Mouse (Mus musculus) hindbrain, embryonic 15.5 days (tissue): ENCODE measurements at regions not wholly inside any gene's neighbourhood (a gene's known extent, or its start where the extent isn't known, plus 50 kb on each side); places are given as distances from the start of the nearest gene placed in this dataset.

Source experiments
- ATAC-seq: fragments of 200-750 bp; cut with Nextera tagmentation; 2 replicates; pipeline ENCODE4 v1.8.0; 2017; ENCODE audit warnings: low read depth, moderate number of reproducible peaks, moderate TSS enrichment; ENCODE audit not compliant: low FRiP score
- H3K27ac ChIP-seq: fragments of 300-500 bp; sonication (generic); replicated peaks from 2 replicates; pipeline ENCODE4 v1.5.1; 2015; ENCODE audit warnings: mild to moderate bottlenecking, inconsistent platforms
- H3K27me3 ChIP-seq: fragments of 300-500 bp; sonication (generic); 2 replicates; pipeline ENCODE4 v1.6.1; 2015; ENCODE audit warnings: control low read depth, inconsistent platforms
- H3K36me3 ChIP-seq: fragments of 300-500 bp; sonication (generic); 2 replicates; pipeline ENCODE4 v1.6.1; 2015; ENCODE audit warnings: control low read depth, inconsistent platforms
- H3K4me1 ChIP-seq: fragments of 300-500 bp; sonication (generic); replicated peaks from 2 replicates; pipeline ENCODE4 v1.6.1; 2015; ENCODE audit warnings: control low read depth, inconsistent platforms
- H3K4me2 ChIP-seq: fragments of 300-500 bp; sonication (generic); 2 replicates; pipeline ENCODE4 v1.6.1; 2015; ENCODE audit warnings: moderate library complexity, mild to moderate bottlenecking, inconsistent platforms
- H3K4me3 ChIP-seq: fragments of 300-500 bp; sonication (generic); 2 replicates; pipeline ENCODE4 v1.5.1; 2015; ENCODE audit warnings: mild to moderate bottlenecking, inconsistent platforms
- H3K9ac ChIP-seq: fragments of 300-500 bp; sonication (generic); 2 replicates; pipeline ENCODE4 v1.6.1; 2015; ENCODE audit warnings: inconsistent platforms
- H3K9me3 ChIP-seq: fragments of 300-500 bp; sonication (generic); 2 replicates; pipeline ENCODE4 v1.6.1; 2016; ENCODE audit warnings: control low read depth, inconsistent platforms
- WGBS: fragments of 180-500 bp; shearing (Covaris S2); methylation state at CpG from one replicate; pipeline ENCODE4 v1.1.7; 2015; 5-methylcytosine and 5-hydroxymethylcytosine counted together

DNA sequence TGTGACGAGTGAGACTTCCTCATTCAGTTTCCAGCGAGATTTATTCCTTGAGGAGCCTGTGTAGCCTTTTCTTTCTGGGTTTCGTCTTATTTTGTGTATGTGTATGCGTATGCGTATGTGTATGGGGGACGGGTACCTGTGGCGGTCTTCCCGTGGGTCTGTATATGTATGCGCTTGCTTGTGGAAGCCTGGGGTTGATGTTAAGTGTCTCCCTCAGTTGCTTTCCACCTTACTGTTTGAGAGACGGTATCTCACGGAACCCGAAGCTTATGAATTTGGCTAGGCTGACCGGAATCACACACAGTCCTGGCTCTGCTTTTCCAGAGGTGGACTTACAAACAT lies 87.1 kb downstream of the Ankrd50 start:
- Histone ChIP-seq H3K27me3 (no peaks in the 10 kb centered on the region; the same call in 1 of the 2 replicates), H3K27ac (no peak overlapping the region), H3K4me2 (peak overlapping the region; percentile 49), H3K4me3 (no peak overlapping the region), H3K36me3 (no peaks in the 10 kb centered on the region), H3K9me3 (no peaks in the 10 kb centered on the region), H3K9ac (no peak overlapping the region), H3K4me1 (peaks cover 13% of the 10 kb centered on the region; the same call in 1 of the 2 replicates)
- 0 out of 2 replicates have a peak, but pooled peaks have one; percentile 27 for ATAC-seq
- 71% methylated on average over 13 of the region's 13 CpGs for WGBS

- Histone ChIP-seq H3K4me1 (peaks cover 13% of the 10 kb centered on the region; the same call in 1 of the 2 replicates), H3K9me3 (no peaks in the 10 kb centered on the region), H3K4me3 (peak overlapping the region; percentile 13), H3K4me2 (peak overlapping the region; percentile 49), H3K9ac (0 out of 2 replicates have a peak overlapping the region, but pooled peaks have one; percentile 6), H3K27ac (no peak overlapping the region), H3K27me3 (no peaks in the 10 kb centered on the region; the same call in 1 of the 2 replicates), H3K36me3 (no peaks in the 10 kb centered on the region)
- 4% methylated on average over 20 of the region's 20 CpGs for WGBS
- peak; percentile 63; the same call in 1 of the 2 replicates for ATAC-seq
These were observed 87.7 kb downstream of the Ankrd50 start for GRCm38 (mm10) chr3:38396760-38397614.

GRCm38 (mm10) chr3:38394308-38394707 lies 90.3 kb downstream of the Ankrd50 start:
- Histone ChIP-seq H3K9me3 (no peaks in the 10 kb centered on the region), H3K27me3 (no peaks in the 10 kb centered on the region; the same call in 1 of the 2 replicates), H3K4me2 (no peak overlapping the region), H3K36me3 (no peaks in the 10 kb centered on the region), H3K4me3 (no peak overlapping the region), H3K9ac (no peak overlapping the region), H3K4me1 (peaks cover 13% of the 10 kb centered on the region; the same call in 1 of the 2 replicates), H3K27ac (no peak overlapping the region)
- WGBS, result 77% methylated on average over 4 of the region's 4 CpGs
- ATAC-seq, result no peak

GRCm38 (mm10) chr3:38389647-38390046 lies 95.0 kb downstream of the Ankrd50 start:
- Histone ChIP-seq H3K27ac (no peak overlapping the region), H3K9ac (no peak overlapping the region), H3K36me3 (no peaks in the 10 kb centered on the region), H3K4me3 (no peak overlapping the region), H3K4me2 (no peak overlapping the region), H3K27me3 (no peaks in the 10 kb centered on the region), H3K9me3 (no peaks in the 10 kb centered on the region), H3K4me1 (no peaks in the 10 kb centered on the region)
- WGBS, result 46% methylated on average over 2 of the region's 2 CpGs
- ATAC-seq, result no peak

DNA sequence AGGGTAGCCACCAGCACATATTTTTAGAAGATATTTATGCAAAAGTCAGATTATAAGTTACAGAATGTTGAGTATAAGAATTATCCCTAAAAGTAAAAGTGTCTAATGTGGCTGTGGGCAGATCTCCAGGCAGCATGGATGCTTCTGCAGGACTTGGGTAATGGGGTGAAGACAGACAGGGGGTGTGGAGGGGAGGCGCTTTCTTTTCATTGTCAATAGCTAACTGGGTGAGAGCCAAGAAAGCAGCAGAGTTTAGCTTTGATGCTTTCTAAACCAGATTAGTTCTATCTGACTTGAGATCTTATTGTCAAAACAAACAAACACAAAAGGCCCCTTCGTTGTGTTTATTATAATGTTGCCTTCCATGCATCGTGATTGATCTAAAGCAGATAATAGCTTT lies 95.7 kb downstream of the Ankrd50 start:
- ATAC-seq, result no peak

GRCm38 (mm10) chr3:38382743-38383142 lies 101.9 kb downstream of the Ankrd50 start:
- Histone ChIP-seq H3K27me3 (no peaks in the 10 kb centered on the region), H3K4me2 (no peak overlapping the region), H3K4me3 (no peak overlapping the region), H3K9me3 (no peaks in the 10 kb centered on the region), H3K36me3 (no peaks in the 10 kb centered on the region), H3K4me1 (no peaks in the 10 kb centered on the region), H3K9ac (no peak overlapping the region), H3K27ac (no peak overlapping the region)
- 72% methylated on average over 3 of the region's 3 CpGs for WGBS
- ATAC-seq, result no peak

More for the DNA sequence above, 95.7 kb downstream of the Ankrd50 start:
- Histone ChIP-seq H3K9me3 (no peaks in the 10 kb centered on the region), H3K4me1 (no peaks in the 10 kb centered on the region), H3K36me3 (no peaks in the 10 kb centered on the region), H3K4me2 (no peak overlapping the region), H3K27me3 (no peaks in the 10 kb centered on the region), H3K4me3 (no peak overlapping the region), H3K9ac (no peak overlapping the region), H3K27ac (no peak overlapping the region)
- WGBS, result 11% methylated on average over 3 of the region's 3 CpGs

DNA sequence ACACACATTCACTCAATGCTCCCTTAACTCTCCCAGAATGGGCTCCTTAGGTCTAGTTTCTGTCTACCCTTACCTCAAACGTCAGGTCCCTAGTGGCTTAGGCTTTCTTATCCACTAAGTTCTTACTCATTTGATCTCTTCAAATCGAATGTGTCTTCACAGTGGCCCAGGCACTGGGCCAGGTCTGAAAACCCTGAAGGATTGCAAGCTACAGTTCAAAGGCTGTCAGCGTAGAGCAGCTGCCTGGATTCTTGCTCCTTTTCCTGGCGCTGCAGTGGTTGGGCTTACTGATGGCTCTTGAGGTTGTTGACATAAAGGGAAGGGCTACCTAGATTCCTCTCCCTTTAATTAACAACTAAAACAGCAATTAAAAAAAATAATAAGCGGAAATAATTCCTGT lies 103.0 kb downstream of the Ankrd50 start:
- no peaks in the 10 kb centered on the region for H3K9me3 ChIP-seq
- no peaks in the 10 kb centered on the region for H3K36me3 ChIP-seq
- no peak overlapping the region for H3K27ac ChIP-seq
- H3K4me1 ChIP-seq, result no peaks in the 10 kb centered on the region
- H3K4me3 ChIP-seq, result no peak overlapping the region
- H3K4me2 ChIP-seq, result no peak overlapping the region
- 78% methylated on average over 5 of the region's 5 CpGs for WGBS
- no peak for ATAC-seq
- no peak overlapping the region for H3K9ac ChIP-seq
- H3K27me3 ChIP-seq, result no peaks in the 10 kb centered on the region

- Histone ChIP-seq H3K9ac (no peak overlapping the region), H3K9me3 (no peaks in the 10 kb centered on the region), H3K36me3 (no peaks in the 10 kb centered on the region), H3K4me3 (no peak overlapping the region), H3K27me3 (no peaks in the 10 kb centered on the region), H3K27ac (no peak overlapping the region), H3K4me1 (no peaks in the 10 kb centered on the region), H3K4me2 (no peak overlapping the region)
- no peak for ATAC-seq
- WGBS, result 83% methylated on average over 4 of the region's 4 CpGs
These were observed 111.0 kb downstream of the Ankrd50 start for GRCm38 (mm10) chr3:38373690-38374089.

GRCm38 (mm10) chr3:38371702-38372101 lies 112.9 kb downstream of the Ankrd50 start:
- Histone ChIP-seq H3K4me3 (no peak overlapping the region), H3K27me3 (no peaks in the 10 kb centered on the region), H3K36me3 (no peaks in the 10 kb centered on the region), H3K4me2 (no peak overlapping the region), H3K9ac (no peak overlapping the region), H3K4me1 (no peaks in the 10 kb centered on the region), H3K9me3 (no peaks in the 10 kb centered on the region), H3K27ac (no peak overlapping the region)
- WGBS, result 43% methylated on average over 2 of the region's 2 CpGs
- ATAC-seq, result no peak

- no peaks in the 10 kb centered on the region for H3K27me3 ChIP-seq
- H3K4me3 ChIP-seq, result no peak overlapping the region
- no peak overlapping the region for H3K9ac ChIP-seq
- H3K36me3 ChIP-seq, result no peaks in the 10 kb centered on the region
- no peak overlapping the region for H3K27ac ChIP-seq
- ATAC-seq, result no peak
- 0 out of 2 replicates have a peak, but pooled peaks cover 8% of the 10 kb centered on the region for H3K4me1 ChIP-seq
- WGBS, result 92% methylated on average over 4 of the region's 4 CpGs
- no peaks in the 10 kb centered on the region for H3K9me3 ChIP-seq
- no peak overlapping the region for H3K4me2 ChIP-seq
These were observed 120.8 kb downstream of the Ankrd50 start for GRCm38 (mm10) chr3:38363888-38364287.

DNA sequence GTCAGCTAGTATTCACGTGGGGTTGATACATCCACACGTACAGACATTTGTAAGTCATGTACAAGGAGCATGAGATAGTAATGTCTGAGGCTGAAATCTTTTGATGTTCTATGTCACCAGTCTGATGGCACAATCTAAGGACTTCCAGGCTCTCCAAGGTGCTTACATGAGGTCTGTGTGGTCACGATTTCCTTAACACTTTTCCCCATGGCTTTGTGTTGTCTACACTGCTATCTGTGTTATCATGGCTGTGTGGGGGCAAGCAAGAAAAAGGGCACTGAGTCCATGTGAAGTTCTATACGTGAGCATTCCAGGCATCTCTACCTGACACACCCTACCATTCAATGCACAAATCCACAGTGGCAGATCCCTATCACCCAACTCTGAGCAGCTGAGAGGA lies 123.2 kb downstream of the Ankrd50 start:
- 86% methylated on average over 4 of the region's 4 CpGs for WGBS

DNA sequence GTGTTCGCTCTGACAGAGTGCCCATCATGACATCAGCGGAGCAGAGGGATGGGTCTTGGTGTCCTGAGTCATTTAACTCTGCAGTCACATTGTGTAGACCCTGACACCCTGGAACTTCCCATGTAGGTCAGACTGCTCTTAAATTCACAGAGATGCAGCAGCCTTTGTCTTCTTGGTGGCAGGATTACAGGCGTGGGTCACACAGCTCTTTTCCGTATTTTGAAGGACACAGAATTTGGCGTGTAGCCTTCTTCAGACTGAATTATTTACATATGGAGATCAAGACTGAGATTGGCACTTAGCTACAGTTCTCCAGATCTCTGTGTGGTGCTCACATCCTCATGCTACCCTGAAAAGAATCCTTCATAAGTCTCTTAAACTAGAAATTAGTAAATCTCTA lies 123.7 kb downstream of the Ankrd50 start:
- no peaks in the 10 kb centered on the region for H3K36me3 ChIP-seq
- H3K27ac ChIP-seq, result no peak overlapping the region
- no peaks in the 10 kb centered on the region for H3K9me3 ChIP-seq
- WGBS, result 68% methylated on average over 5 of the region's 5 CpGs
- H3K4me1 ChIP-seq, result 0 out of 2 replicates have a peak, but pooled peaks cover 15% of the 10 kb centered on the region
- no peak overlapping the region for H3K9ac ChIP-seq
- no peak overlapping the region for H3K4me2 ChIP-seq
- ATAC-seq, result no peak
- no peak overlapping the region for H3K4me3 ChIP-seq
- H3K27me3 ChIP-seq, result no peaks in the 10 kb centered on the region

More for the DNA sequence above, 123.2 kb downstream of the Ankrd50 start:
- no peak overlapping the region for H3K4me2 ChIP-seq
- no peak for ATAC-seq
- H3K27ac ChIP-seq, result no peak overlapping the region
- 0 out of 2 replicates have a peak, but pooled peaks cover 15% of the 10 kb centered on the region for H3K4me1 ChIP-seq
- no peaks in the 10 kb centered on the region for H3K9me3 ChIP-seq
- no peaks in the 10 kb centered on the region for H3K27me3 ChIP-seq
- no peak overlapping the region for H3K4me3 ChIP-seq
- no peak overlapping the region for H3K9ac ChIP-seq
- H3K36me3 ChIP-seq, result no peaks in the 10 kb centered on the region
